Mouse (Mus musculus): ENCODE measurements around the gene Fbxo47.
"Not testable (repeated sequence)": the region's sequence is repeated elsewhere in the genome, so short reads cannot be mapped to it uniquely, and the experiment has no call there.

Gene Fbxo47

DNA sequence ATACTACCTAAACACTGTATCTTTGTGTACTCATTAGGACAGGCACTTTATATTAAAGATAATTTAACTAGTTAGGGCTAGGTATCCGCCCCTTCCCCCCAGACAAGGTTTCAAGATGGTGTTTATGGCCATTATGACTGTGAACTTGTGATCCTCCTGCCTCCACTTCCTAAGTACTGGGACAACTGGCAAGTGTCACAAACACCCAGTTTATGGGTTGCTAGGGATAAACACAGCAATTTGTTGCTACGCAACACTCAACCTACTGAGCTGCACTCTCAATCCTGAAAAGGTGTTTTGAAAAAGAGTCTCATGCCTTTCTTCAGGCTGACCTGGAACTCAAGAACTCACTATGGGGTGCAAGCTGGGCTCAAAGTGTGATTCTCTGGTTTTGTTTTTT is 6.6 kb downstream of the Fbxo47 start:
- DNase-seq, result no peak

DNA sequence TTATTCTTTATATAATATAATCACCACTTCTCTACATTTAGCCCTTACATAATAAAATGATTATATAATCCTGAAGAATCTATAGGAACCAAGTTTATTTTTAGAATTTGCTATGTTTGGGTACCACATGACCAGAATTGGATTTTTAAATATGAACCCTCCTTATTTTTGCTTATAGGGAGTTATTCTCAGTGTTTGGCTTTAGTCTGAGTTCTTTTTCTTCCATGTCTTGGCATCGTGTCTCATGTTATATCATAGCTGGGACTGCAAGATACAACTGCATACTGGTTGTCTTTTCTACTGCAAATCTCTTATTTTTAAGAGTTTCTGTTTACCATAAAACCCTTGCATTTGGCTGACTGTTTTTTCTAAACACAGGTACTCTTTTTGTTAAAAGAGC is 9.6 kb downstream of the Fbxo47 start:
- no peak for DNase-seq

DNA sequence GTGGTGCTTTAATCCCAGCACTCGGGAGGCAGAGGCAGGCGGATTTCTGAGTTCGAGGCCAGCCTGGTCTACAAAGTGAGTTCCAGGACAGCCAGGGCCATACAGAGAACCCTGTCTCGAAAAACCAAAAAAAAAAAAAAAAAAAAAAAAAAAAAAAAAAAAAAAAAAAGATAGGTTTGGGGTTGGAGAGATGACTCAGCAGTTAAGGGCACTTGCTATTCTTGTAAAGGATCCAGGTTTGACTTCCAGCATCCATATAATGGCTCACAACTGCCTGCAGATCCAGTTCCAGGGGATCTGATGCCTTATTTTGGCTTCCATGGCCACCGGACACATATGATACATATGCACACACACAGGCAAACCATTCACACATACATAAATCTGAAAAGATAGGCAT is 11.6 kb downstream of the Fbxo47 start:
- not testable (repeated sequence) for DNase-seq

DNA sequence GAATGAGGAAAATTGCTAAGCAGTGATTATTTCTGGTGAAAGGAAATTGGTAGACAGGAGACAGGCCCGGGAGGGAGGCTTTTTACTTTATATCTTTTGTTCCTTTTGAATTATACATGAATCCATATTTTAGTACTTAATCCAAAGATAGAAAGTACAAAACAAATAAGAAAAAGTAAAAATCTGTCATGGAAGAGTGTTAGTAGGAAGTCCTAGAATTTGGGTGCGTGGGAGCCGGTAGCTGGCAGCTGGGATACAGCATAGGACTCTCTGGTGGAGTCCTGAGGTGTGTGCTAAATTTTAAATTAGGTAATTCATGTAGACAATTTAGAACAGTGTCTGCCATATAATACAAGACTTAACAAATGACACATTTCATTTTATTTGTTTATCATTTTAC is 16.4 kb downstream of the Fbxo47 start:
- DNase-seq, result no peak

DNA sequence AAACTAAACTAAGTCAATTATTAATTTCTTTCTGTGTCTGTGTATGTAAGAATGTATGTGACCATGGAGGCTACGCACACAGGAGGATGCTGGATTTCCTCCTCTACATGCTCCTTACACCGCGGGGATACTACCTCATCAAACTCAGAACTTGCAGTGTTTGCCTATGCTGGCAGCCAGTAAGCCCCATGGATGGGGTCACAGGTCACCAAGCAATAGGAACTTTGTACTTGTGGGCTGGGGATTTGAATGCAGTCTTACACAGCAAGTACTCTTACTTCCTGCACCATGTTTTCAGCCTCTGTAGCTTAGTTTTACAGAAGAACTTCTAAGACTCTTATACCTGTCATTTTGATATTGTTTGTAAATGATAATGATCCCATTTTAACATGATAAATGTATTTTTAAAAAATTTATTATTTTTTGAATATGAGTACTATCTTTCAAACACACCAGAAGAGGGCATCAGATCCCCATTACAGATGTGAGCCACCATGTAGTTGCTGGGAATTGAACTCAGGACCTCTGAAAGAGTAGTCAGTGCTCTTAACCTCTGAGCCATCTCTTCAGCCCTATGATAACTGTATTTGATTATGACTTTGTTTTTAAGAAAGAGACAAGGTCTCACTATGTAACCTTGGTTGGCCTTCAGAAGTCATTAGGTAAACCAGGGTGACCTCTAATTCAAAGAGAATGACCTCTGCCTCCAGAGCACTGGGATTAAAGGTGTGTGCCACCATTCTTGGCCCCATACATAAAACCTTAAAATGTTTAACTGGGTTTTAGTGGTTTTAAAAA is 17.7 kb downstream of the Fbxo47 start:
- no peak for DNase-seq

DNA sequence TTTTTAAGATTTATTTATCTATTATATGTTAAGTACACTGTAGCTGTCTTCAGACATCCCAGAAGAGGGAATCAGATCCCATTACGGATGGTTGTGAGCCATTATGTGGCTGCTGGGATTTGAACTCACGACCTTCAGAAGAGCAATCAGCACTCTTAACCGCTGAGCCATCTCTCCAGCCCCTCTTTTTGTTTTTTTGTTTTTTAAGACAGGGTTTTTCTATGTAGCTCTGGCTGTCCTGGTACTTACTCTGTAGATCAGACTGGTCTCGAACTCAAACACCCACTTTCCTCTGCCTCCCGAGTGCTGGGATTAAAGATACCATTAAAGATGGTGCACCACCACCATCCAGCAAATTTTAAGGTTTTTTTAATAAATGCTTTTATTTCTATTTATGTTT is 18.5 kb downstream of the Fbxo47 start:
- DNase-seq, result no peak

DNA sequence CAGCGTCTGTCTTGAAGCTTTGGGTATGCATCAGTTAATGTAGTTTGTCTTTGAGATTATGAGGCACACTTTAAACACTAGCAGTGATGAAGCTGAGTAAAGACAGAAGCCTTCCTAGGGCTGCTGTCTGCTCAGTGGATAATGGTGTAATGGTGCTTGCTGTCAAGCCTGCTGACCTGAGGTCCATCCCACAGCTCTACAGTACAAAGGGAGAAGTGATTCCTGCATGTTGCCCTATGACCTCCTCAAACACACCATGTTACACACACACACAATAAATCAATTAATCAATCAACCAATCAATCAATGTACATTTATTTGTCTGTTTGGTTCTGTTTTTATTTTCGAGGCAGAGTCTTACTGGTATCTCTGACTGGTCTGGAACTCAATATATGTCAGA is 21.8 kb downstream of the Fbxo47 start:
- no peak for DNase-seq

DNA sequence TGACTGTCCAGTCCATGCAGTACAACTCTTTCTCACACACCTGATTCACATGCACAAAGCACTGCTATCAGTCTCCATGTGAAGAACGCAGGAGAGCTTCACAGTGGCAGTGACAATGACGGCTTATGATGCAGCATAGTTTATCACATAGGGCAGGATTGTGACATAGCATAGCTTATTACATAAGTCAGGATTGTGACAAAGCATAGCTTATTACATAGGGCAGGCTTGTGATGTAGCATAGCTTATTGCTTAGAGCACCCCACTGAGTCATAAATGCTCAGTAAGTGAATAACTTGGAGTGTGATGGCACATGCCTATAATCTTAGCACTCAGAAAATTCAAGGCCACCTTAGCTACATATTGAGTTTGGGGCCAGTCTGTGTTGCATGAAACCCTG is 28.5 kb downstream of the Fbxo47 start:
- no peak for DNase-seq

DNA sequence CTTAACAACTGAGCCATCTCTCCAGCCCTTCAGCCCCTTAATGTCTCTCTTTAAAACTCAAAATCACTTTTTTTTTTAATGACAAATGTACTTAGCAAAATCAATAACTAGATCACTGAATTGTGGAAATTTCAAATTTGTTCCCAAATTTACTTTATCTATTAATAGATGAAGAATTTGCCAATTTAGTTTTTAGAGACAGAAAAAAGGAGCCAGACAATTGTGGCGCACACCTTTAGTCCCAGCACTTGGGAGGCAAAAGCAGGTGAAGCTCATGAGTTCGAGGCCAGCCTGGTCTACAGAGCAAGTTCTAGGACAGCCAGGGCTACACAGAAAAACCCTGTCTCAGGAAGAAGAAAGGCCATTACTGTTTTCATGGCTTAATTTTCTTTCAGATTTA is 32.4 kb downstream of the Fbxo47 start:
- DNase-seq, result no peak

DNA sequence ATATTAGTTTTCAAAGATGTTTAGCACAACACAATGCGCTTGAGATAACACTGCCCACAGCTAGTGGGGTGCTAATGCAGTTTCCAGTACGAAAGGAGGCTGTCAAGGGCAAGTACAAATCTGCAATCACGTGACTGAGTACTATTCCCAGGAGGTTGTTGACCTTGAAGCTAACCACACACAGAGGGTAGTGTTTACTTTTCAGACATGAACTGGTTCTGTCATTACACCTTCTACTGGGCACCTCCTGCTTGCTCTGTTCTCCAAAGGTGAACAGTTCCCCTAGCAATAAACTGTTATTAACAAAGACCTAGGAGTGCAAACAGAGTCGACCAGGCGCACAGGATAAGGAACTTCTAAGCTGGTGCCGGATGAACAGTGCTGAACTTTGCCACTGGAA is 33.6 kb downstream of the Fbxo47 start:
- DNase-seq, result no peak

DNA sequence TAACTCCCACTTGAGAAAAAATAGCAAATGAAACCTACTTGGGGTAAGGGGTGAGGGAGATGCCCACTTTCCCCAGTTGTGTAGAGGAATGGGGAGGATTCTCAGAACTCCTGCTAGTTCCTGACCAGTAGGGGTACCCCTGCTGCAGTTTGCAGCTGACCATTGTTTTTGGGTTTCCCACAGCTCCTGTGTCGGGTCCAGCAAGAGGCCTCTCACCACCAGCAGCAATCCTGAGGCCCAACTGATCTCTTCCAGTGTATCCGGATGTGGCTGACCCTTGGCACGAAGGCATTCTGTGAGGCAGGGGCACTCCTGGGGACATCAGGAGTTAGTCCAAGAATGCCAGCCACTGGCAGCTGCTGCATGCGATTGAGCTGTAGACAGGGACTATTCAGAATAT is 42.0 kb downstream of the Fbxo47 start:
- DNase-seq, result peak; percentile 60

DNA sequence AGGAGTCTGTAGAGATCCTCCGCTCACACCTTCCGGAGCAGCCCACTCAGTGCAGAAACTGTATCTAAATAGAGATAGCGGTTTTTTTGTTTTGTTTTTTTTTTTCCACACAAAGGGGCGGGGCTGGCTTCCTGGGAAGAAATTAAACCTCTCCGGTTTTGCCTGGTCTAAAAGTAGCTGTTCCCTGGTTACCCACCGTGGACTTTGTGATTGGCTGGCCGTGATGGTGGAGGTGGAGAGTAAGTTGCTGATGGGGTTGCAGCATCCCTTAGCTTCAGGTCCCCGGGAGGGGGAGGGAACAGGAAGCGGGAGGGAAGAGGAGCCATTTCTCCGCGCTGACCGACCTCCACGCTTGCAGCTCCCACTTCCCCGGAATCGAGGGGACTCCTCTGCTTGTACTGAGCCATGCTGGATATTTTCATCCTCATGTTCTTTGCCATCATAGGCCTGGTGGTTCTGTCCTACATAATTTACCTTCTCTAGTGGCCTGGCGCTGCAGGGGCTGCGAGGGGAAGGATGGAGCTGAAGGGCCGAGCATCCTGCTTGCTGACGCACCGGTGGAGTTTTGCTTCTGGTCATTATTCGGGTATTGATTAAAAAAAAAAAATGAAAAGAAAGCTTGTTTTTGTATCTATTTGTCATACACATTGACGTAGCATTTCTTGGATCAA is 42.8 kb downstream of the Fbxo47 start:
- DNase-seq, result peak; percentile 97

DNA sequence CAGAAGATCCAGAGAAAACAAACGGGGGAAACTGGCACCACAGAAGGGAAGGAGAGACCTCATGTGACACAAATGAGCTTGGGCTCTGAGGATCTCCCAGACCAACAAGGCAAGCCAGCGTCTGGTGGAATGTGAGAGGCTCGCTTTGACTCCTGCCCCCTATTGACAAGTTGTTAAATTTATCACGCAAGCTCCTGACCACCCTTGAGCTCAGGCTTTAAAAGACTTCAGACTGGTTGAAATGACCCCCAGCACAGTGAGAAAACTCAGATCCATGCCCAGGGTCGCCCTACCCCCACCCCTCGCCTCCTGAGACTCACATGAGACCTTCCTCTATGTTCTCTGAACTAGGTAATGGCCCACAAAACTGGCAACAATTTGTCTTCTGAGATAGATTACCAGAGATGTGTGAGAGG is 43.4 kb downstream of the Fbxo47 start, which contains the start of gene B230217C12Rik:
Gene B230217C12Rik, plus strand, starts transcription at position 242 of the 416 bp plus-strand sequence.
- DNase-seq, result peak; percentile 79

DNA sequence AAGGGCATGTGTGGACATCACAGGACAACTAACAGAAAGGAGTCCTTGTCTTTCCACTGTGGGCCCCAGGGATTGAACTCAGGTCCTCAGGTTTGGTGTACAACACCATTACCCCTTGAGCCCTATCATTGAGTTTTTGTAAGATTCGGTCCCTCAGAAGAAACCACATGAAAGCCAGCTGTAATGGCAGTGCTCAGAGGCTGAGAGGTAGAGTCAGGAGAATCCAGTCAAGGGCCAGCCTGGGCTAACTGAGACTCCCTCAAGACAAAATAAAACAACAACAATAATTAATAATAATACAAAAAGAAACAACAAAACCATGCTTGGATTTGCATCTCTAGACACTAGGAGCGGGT is 43.8 kb downstream of the Fbxo47 start:
- peak; percentile 52 for DNase-seq

DNA sequence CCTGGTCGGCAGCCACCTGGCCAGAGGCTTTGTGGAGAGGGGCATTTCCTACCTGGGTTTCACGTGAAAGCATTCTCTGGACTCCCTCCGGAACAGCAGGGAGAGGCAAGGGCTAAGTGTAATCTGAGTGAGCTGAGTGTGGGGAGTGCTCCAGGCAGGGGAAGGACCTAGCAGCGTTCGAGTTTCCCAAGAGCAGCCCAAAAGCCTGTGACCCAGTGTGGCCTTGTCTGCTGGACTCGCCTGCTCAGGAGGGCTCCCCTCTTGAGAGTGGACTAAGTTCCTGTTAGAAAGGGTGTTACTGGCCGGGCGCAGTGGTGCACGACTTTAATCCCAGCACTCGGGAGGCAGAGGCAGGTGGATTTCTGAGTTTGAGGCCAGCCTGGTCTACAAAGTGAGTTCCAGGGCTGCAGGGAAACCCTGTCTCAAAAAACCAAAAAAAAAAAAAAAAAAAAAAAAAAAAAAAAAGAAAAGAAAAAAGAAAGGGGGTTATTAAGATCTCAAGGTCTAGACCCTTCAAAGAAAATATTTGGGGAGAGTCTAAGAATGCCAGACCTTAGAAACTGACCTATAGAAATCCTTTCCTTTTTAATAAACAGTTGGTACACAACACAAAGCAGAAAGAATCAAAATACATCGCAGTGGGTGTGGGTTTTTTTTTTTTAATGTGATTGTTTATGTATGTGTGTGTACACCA is 44.4 kb downstream of the Fbxo47 start:
- DNase-seq, result peak; percentile 33

DNA sequence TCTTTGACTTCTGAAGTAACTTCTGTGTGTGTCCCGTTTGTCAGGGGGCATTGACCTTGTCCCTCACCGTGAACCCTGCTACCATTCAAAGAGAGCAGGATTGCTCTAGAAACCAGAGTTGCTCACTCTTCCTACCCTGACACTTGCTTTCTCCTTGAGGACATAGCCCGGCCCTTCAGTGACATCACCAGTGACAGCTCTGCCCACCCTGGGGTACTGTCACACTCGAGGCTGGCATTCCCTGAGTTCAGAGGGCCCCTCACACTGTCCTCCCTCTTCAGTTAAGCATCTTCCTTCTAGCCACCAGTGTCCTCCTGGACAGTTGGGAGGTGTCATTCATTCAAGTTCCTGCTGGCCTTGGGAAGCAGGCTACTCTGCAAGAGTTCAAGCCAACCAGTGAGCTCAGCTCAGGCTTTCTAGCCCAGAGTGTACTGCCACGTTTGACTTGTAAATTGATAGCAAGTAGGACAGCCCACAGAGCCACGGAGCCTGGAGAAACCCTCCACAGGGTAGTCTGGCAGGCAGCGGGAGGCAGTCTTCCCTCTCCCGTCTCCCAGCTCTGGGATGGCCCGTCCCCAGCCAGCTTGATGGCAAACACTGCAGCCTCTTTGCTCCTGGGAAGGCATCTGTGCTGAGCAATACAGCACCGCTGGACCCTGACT is 45.0 kb downstream of the Fbxo47 start:
- DNase-seq, result peak; percentile 41

DNA sequence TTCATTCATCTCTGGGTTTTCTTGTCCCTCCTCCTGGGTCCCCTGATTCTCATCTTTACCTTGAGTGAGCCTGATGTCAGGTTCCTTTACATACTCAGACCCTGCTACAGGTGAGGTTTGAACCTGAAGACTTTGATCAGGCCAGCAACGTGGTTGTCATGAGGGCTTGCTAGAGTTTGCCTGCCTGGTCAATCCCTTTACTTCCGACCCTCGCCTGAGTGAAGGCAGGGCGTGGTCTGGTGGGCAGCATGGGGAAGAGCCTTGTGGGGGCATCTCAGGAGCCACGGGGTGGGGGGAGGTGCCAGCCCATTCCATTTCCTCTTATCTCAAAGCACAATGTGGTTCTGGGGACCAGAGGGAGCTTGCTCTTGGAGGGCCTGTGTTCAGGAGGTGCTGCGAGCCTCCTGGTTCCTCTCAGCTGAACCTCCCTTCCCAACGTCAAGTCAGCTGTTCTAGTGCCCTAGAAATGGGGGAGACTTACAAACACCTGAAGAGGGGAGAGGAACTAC is 46.3 kb downstream of the Fbxo47 start:
- peak; percentile 31 for DNase-seq

DNA sequence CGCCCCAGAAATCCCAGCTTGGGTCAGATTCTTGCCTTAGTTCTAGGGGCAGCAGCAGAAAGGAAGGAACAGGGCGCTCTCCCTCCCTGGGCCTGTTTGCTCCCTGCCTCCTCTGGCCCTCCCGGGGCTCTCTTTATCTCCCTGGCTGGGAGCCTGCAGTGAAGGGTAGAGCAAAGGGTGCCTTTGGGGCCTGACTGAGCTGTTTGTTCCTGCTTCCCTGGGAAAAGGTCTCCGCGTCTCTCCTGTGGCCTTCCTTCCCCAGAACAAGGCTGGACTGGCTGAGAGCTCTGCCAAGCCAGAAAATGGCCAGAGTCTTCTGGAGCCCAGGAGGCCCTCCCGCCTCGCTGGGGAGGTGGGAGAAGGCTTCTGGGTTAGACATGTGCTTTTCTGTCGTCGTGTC is 46.9 kb downstream of the Fbxo47 start:
- DNase-seq, result peak; percentile 13

DNA sequence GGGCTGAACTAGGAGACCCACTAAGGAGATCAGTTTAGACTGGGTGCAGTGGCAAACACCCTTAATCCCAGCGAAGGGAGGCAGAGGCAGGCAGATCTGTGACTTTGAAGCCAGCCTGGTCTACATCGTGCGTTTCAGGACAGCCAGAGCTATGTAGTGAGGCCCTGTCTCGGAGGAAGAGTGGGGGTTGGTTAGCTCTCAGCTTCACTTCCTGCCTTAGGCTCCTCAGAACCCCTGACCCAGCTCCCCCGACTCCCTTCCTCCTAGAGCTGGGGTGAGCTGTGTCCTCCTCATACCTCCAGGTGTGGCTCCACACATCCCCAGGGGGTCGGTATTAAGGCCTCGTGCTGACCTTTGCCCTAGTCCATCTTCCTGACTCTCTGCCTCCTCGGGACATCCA is 47.4 kb downstream of the Fbxo47 start:
- DNase-seq, result peak; percentile 23

DNA sequence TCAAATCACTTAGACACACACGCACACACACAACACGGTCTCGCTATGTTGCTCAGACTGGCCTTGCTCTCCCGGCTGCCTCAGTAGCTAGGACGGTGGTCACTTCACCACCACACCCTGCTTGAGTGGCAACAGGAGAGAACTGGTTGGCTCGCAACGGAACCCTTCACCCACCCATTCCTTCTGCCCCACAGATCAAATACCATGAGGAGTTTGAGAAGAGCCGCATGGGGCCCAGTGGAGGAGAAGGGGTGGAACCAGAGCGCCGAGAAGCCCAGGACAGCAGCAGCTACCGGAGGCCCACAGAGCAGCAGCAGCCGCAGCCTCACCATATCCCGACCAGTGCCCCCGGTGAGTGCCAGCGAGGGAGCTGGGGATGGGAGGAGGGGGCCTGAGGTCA is 50.6 kb downstream of the Fbxo47 start:
- peak; percentile 8 for DNase-seq

DNA sequence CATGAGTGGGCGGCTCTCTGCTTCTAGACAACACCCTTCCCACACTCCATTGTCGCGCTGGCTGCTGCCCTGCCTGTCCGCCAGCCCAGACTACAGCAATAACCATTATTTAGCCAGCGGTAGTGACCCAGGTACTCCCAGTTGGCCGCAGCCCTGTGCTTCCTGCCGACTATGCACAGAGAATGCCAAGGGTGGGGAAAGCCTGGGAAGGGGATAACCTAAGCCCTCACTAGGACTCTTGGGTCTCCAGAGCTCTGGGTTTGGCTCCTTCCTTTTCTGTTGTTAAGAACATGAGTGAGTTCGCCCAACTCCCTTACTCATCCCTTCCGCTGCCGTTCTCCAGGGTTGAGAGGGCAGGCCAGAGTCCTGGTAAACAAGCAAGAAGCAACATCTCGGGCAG is 52.0 kb downstream of the Fbxo47 start:
- DNase-seq, result no peak

DNA sequence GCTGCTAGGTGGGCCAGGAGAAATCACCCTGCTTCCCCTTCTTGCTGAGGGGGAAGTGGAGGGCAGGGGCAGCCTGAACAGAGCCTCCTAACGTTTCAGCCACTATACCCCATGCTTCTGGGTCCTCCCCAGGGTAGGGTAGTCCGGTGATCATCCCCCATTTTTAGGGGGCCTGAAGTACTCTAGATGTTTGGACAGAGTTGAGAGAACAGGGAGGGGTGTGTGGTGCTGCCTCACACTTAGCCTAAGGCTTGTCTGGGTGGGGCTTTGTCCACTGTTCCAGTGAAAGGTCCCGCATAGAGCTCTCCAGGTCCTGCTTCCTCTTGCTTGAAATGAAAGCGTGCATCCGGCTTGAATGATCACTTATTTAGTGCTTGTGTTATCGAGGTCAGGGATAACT is 53.5 kb downstream of the Fbxo47 start:
- no peak for DNase-seq

DNA sequence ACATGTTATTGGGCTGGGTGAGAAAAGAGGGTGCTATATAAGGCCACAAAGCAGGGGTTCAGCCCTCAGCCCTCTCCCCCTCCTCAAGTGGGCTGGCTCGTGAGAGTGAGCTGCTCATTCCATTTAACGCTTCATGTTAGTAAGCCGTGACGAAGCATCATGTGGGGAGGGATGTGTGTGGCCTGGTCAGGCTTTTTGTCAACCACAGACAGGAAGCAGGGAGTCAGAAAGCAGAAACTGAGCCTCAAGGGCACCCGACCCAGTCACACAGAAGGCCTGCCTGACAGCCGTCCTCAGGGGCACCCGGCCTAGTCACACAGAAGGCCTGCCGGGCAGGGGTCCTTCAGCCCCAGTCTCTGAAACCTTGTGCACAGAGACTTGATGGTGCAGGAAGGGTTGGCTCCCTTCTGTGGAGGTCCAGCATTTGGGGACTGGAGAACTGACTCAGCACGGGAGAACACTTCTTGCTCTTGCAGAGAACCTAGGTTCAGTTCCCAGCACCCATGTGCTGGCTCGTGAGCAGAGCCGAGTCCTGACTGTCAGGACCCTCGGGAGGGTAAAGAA is 54.0 kb downstream of the Fbxo47 start:
- no peak for DNase-seq

Data from cerebellum, adult 9-10 months (tissue).